Mouse (Mus musculus) cerebellum, adult 9-10 months (tissue): Measurements from ENCODE around the gene Ankmy1.

Source experiments
- DNase-seq: peaks from one replicate; pipeline ENCODE4 v3.0.0; 2022

Gene Ankmy1

GRCm38 (mm10) chr1:92910925-92911720, 8.4 kb upstream of the Ankmy1 start:
- DNase-seq = peak; percentile 75

GRCm38 (mm10) chr1:92910239-92910885, 7.7 kb upstream of the Ankmy1 start, which contains the start of gene Rnpepl1:
Rnpepl1 (plus strand) TSS chr1:92910783.
- DNase-seq = peak; percentile 84

GRCm38 (mm10) chr1:92909068-92909467, 6.4 kb upstream of the Ankmy1 start:
- peak; percentile 73 for DNase-seq

- peak; percentile 56 for DNase-seq
Observed at GRCm38 (mm10) chr1:92908664-92909063, 6.0 kb upstream of the Ankmy1 start.

- peak; percentile 58 for DNase-seq
Observed at GRCm38 (mm10) chr1:92907632-92908360, 5.1 kb upstream of the Ankmy1 start.

- DNase-seq = peak; percentile 92
Observed at GRCm38 (mm10) chr1:92906779-92907631, 4.3 kb upstream of the Ankmy1 start, which contains the start of gene Dusp28. Dusp28 (plus strand) TSS chr1:92906981.

- peak; percentile 56 for DNase-seq
Observed at GRCm38 (mm10) chr1:92905703-92906310, 3.1 kb upstream of the Ankmy1 start.

GRCm38 (mm10) chr1:92903627-92904026, 921 bp upstream of the Ankmy1 start:
- DNase-seq = no peak

GRCm38 (mm10) chr1:92895089-92895488, 7.6 kb downstream of the Ankmy1 start:
- DNase-seq = peak; percentile 92

- no peak for DNase-seq
Observed at GRCm38 (mm10) chr1:92893896-92894295, 8.8 kb downstream of the Ankmy1 start.

GRCm38 (mm10) chr1:92892791-92893190, 9.9 kb downstream of the Ankmy1 start:
- DNase-seq = peak; percentile 51

- no peak for DNase-seq
Observed at GRCm38 (mm10) chr1:92888901-92889655, 13.6 kb downstream of the Ankmy1 start.

- DNase-seq = peak; percentile 73
Observed at GRCm38 (mm10) chr1:92881982-92882381, 20.7 kb downstream of the Ankmy1 start.

GRCm38 (mm10) chr1:92880101-92880500, 22.6 kb downstream of the Ankmy1 start:
- DNase-seq = no peak

GRCm38 (mm10) chr1:92879266-92879665, 23.4 kb downstream of the Ankmy1 start:
- DNase-seq = peak; percentile 98

GRCm38 (mm10) chr1:92878066-92878741, 24.5 kb downstream of the Ankmy1 start:
- DNase-seq = peak; percentile 63

- DNase-seq = no peak
Observed at GRCm38 (mm10) chr1:92877431-92877978, 25.2 kb downstream of the Ankmy1 start.

GRCm38 (mm10) chr1:92875360-92876111, 27.2 kb downstream of the Ankmy1 start:
- DNase-seq = no peak

- no peak for DNase-seq
Observed at GRCm38 (mm10) chr1:92874011-92874410, 28.7 kb downstream of the Ankmy1 start.
